In genomic region chr11:57600113-57600512, GRCm38 (mm10) we compare ENCODE assay signal across 17 mouse cellular contexts. TPM values are rescaled to one million over a fixed set of nuclear protein-coding genes. Genes with fewer than 3 reads are reported as not detected.
A peak's percentile ranks its signal among the peaks of the same experiment; 100 is the strongest.
DNase-seq lines count a peak whose midpoint lies in the region; ATAC-seq and TF ChIP-seq lines count a peak whose summit lies in the region.
"Had no signal": no experiment of that assay in that cellular context is flagged by ENCODE, and none has a peak within 500 bp of the region (broad histone marks: within the 10 kb centered on the region; RNA-seq: fewer than 3 reads in every experiment).

No protein-coding gene starts in this region.

- H3K4me3 ChIP-seq in hindbrain, embryonic 10.5 days: no peak overlapping the region
- H3K4me3 ChIP-seq in hindbrain, embryonic 16.5 days (ENCODE audit: low read length): no peak overlapping the region
- 0 out of 2 replicates have a peak overlapping the region, but pooled peaks have one; percentile 15 for H3K4me3 ChIP-seq in limb, embryonic 10.5 days
- no peak overlapping the region for H3K4me3 ChIP-seq in midbrain, embryonic 14.5 days (replicated peaks; ENCODE audit: low read depth, low read length)
- H3K4me3 ChIP-seq: erythroblast, embryonic 14.5 days; left cerebral cortex, adult 2 months; liver, embryonic 12.5 days; megakaryocyte, embryonic 14.5 days; neural tube, embryonic 12.5 days had no signal

- ATAC-seq in hindbrain, embryonic 16.5 days: no peak
- ATAC-seq in midbrain, embryonic 14.5 days (ENCODE audit: low FRiP score, low TSS enrichment): no peak
- ATAC-seq: liver, embryonic 12.5 days; lung, postnatal 0 days had no signal

- peaks cover 36% of the 10 kb centered on the region for H3K4me1 ChIP-seq in hindbrain, embryonic 10.5 days (replicated peaks)
- peaks cover 31% of the 10 kb centered on the region for H3K4me1 ChIP-seq in hindbrain, embryonic 16.5 days (ENCODE audit: control insufficient read depth, insufficient read depth, low read depth, low read length)
- H3K4me1 ChIP-seq in limb, embryonic 10.5 days: peaks cover 27% of the 10 kb centered on the region
- H3K4me1 ChIP-seq in midbrain, embryonic 14.5 days (ENCODE audit: control insufficient read depth, insufficient read depth, low read length): peaks cover 37% of the 10 kb centered on the region
- H3K4me1 ChIP-seq: megakaryocyte, embryonic 14.5 days had no signal

- no peak overlapping the region for H3K4me2 ChIP-seq in hindbrain, embryonic 16.5 days (ENCODE audit: low read length)
- H3K4me2 ChIP-seq in midbrain, embryonic 14.5 days (ENCODE audit: low read length): no peak overlapping the region
- H3K4me2 ChIP-seq: heart, embryonic 11.5 days; liver, embryonic 12.5 days had no signal

- H3K9ac ChIP-seq in hindbrain, embryonic 16.5 days (ENCODE audit: low read depth, low read length): no peak overlapping the region
- no peak overlapping the region for H3K9ac ChIP-seq in midbrain, embryonic 14.5 days (replicated peaks; ENCODE audit: low read length)
- H3K9ac ChIP-seq: liver, embryonic 12.5 days had no signal

- no peaks in the 10 kb centered on the region for H3K9me3 ChIP-seq in hindbrain, embryonic 10.5 days
- H3K9me3 ChIP-seq in hindbrain, embryonic 16.5 days (ENCODE audit: control insufficient read depth, low read length): no peaks in the 10 kb centered on the region
- H3K9me3 ChIP-seq in limb, embryonic 10.5 days (replicated peaks): no peaks in the 10 kb centered on the region
- H3K9me3 ChIP-seq in midbrain, embryonic 14.5 days (ENCODE audit: control insufficient read depth, low read length): no peaks in the 10 kb centered on the region
- H3K9me3 ChIP-seq: liver, embryonic 12.5 days; neural tube, embryonic 12.5 days had no signal

- TF ChIP-seq POLR2A in brain, embryonic 14.5 days (IDR thresholded peaks at IDR 0.05; ENCODE audit: borderline replicate concordance, extremely low read depth, insufficient read depth, insufficient read length, poor library complexity, severe bottlenecking): no peak

- 0 out of 2 replicates have a peak, but pooled peaks cover 2% of the 10 kb centered on the region for H3K27me3 ChIP-seq in hindbrain, embryonic 10.5 days (ENCODE audit: insufficient read depth, poor library complexity, severe bottlenecking)
- H3K27me3 ChIP-seq in hindbrain, embryonic 16.5 days (replicated peaks; ENCODE audit: control insufficient read depth, insufficient read depth, low read length): peaks cover 2% of the 10 kb centered on the region; the same call in 1 of the 2 replicates
- H3K27me3 ChIP-seq in limb, embryonic 10.5 days (ENCODE audit: low read depth, poor library complexity, severe bottlenecking): no peaks in the 10 kb centered on the region
- no peaks in the 10 kb centered on the region for H3K27me3 ChIP-seq in midbrain, embryonic 14.5 days (ENCODE audit: control insufficient read depth, insufficient read depth, low read length)
- H3K27me3 ChIP-seq: neural tube, embryonic 12.5 days had no signal

- WGBS in hindbrain, embryonic 10.5 days: 22% methylated on average over 8 of the region's 8 CpGs
- WGBS in hindbrain, embryonic 16.5 days: 12% methylated on average over 8 of the region's 8 CpGs
- WGBS in limb, embryonic 10.5 days: 20% methylated on average over 8 of the region's 8 CpGs
- WGBS in midbrain, embryonic 14.5 days: 14% methylated on average over 8 of the region's 8 CpGs

- no peak for DNase-seq in hindbrain, embryonic 10.5 days (ENCODE audit: low spot score)
- DNase-seq in brain, embryonic 14.5 days (ENCODE audit: low read depth): peak; percentile 69
- DNase-seq in limb, embryonic 10.5 days (ENCODE audit: low spot score): no peak
- peak; percentile 53 for DNase-seq in midbrain, embryonic 14.5 days
- DNase-seq in cerebellum, adult 11 months: no peak
- DNase-seq in T-cell, adult 2 months (ENCODE audit: low spot score): no peak
- DNase-seq: kidney, adult 18-20 months; spleen, adult 18-20 months; thymus, postnatal 36 days had no signal

- no peak for TF ChIP-seq CTCF in brain, embryonic 14.5 days (IDR thresholded peaks at IDR 0.05; ENCODE audit: borderline replicate concordance, extremely low read depth, insufficient read depth, insufficient read length)

- peak overlapping the region; percentile 72; the same call in 1 of the 2 replicates for H3K27ac ChIP-seq in hindbrain, embryonic 10.5 days
- H3K27ac ChIP-seq in hindbrain, embryonic 16.5 days (ENCODE audit: low read depth, low read length): no peak overlapping the region; the same call in 1 of the 2 replicates
- peak overlapping the region; percentile 77 for H3K27ac ChIP-seq in limb, embryonic 10.5 days
- H3K27ac ChIP-seq in midbrain, embryonic 14.5 days (replicated peaks; ENCODE audit: low read depth, low read length): peak overlapping the region; percentile 71; the same call in 1 of the 2 replicates
- H3K27ac ChIP-seq: left cerebral cortex, adult 2 months; liver, embryonic 12.5 days; neural tube, embryonic 12.5 days had no signal

- H3K36me3 ChIP-seq in hindbrain, embryonic 10.5 days: no peaks in the 10 kb centered on the region
- no peaks in the 10 kb centered on the region for H3K36me3 ChIP-seq in hindbrain, embryonic 16.5 days (ENCODE audit: control insufficient read depth, insufficient read depth, low read length)
- no peaks in the 10 kb centered on the region for H3K36me3 ChIP-seq in limb, embryonic 10.5 days
- no peaks in the 10 kb centered on the region for H3K36me3 ChIP-seq in midbrain, embryonic 14.5 days (ENCODE audit: control insufficient read depth, insufficient read depth, low read length)
- H3K36me3 ChIP-seq: liver, embryonic 12.5 days; neural tube, embryonic 12.5 days had no signal

RNA-seq across cellular contexts. Expression of gene Galnt10, which starts 45.1 kb away (rescaled TPM):
- polyA plus RNA-seq in hindbrain, embryonic 10.5 days (2016; fragmentation: Nextera tagmentation; extraction: Ambion mirVana): 21.2 and 22.7 TPM in 2 replicates
- polyA plus RNA-seq in hindbrain, embryonic 16.5 days (2015; fragmentation: Nextera tagmentation; extraction: Ambion mirVana): 12.3 and 13.1 TPM in 2 replicates
- polyA plus RNA-seq in brain, embryonic 14.5 days (2012; rRNA removed): 11.7 and 16.5 TPM in 2 replicates
- 20.3 and 22.3 TPM in 2 replicates for polyA plus RNA-seq in limb, embryonic 10.5 days (2016; fragmentation: Nextera tagmentation; extraction: Ambion mirVana)
- polyA plus RNA-seq in midbrain, embryonic 14.5 days (2014; fragmentation: Nextera tagmentation; extraction: Ambion mirVana): 10.1 and 11.6 TPM in 2 replicates

Comparison
In these comparisons a context has a peak if more than half of its experiments do, and no peak if none do; other contexts are left out.
1. DNase-seq: peak in brain, embryonic 14.5 days (single experiment) and midbrain, embryonic 14.5 days (single experiment); none in hindbrain, embryonic 10.5 days (single experiment), limb, embryonic 10.5 days (single experiment), cerebellum, adult 11 months (single experiment) and T-cell, adult 2 months (single experiment).